Mouse (Mus musculus): ENCODE measurements around the gene Sult6b2. TPM values are rescaled to one million over a fixed set of nuclear protein-coding genes. Genes with fewer than 3 reads are reported as not detected.

Sult6b2 gene
- polyA plus RNA-seq, 1 experiment from 2014 or later = 0.09 TPM

GRCm38 (mm10) chr6:142786106-142786505 is 18.2 kb downstream of the Sult6b2 start:
- Histone ChIP-seq H3K27ac (replicated peaks in 1 of 2; ENCODE audit: control insufficient read depth in 1 of 2, insufficient read depth in 1 of 2, low read depth in 2 of 2, low read length in 2 of 2) (no peak overlapping the region), H3K4me2 (ENCODE audit: low read length) (no peak overlapping the region), H3K9me3 (ENCODE audit: control insufficient read depth, low read length) (no peaks in the 10 kb centered on the region; the same call in 1 of the 2 replicates), H3K9ac (ENCODE audit: low read length) (no peak overlapping the region), H3K27me3 (ENCODE audit: control insufficient read depth, insufficient read depth, low read length) (no peaks in the 10 kb centered on the region), H3K36me3 (ENCODE audit: control insufficient read depth, insufficient read depth, low read length) (no peaks in the 10 kb centered on the region), H3K4me1 (ENCODE audit: control insufficient read depth in 2 of 2, insufficient read depth in 2 of 2, low read length in 2 of 2) (no peaks in the 10 kb centered on the region), H3K4me3 (ENCODE audit: control insufficient read depth in 1 of 2, insufficient read depth in 1 of 2, low read depth in 1 of 2, low read length in 2 of 2) (no peak overlapping the region)
- ATAC-seq (ENCODE audit: insufficient number of reproducible peaks, insufficient read depth, low FRiP score, low read depth) = no peak
- 86% methylated on average over 21 of the region's 21 CpGs for WGBS

- Histone ChIP-seq H3K27me3 (ENCODE audit: control insufficient read depth, insufficient read depth, low read length) (no peaks in the 10 kb centered on the region), H3K9ac (ENCODE audit: low read length) (no peak overlapping the region), H3K4me1 (ENCODE audit: control insufficient read depth in 2 of 2, insufficient read depth in 2 of 2, low read length in 2 of 2) (no peaks in the 10 kb centered on the region), H3K27ac (replicated peaks in 1 of 2; ENCODE audit: control insufficient read depth in 1 of 2, insufficient read depth in 1 of 2, low read depth in 2 of 2, low read length in 2 of 2) (no peak overlapping the region), H3K9me3 (ENCODE audit: control insufficient read depth, low read length) (no peaks in the 10 kb centered on the region; the same call in 1 of the 2 replicates), H3K4me2 (ENCODE audit: low read length) (no peak overlapping the region), H3K36me3 (ENCODE audit: control insufficient read depth, insufficient read depth, low read length) (no peaks in the 10 kb centered on the region), H3K4me3 (ENCODE audit: control insufficient read depth in 1 of 2, insufficient read depth in 1 of 2, low read depth in 1 of 2, low read length in 2 of 2) (no peak overlapping the region)
- no peak for ATAC-seq (ENCODE audit: insufficient number of reproducible peaks, insufficient read depth, low FRiP score, low read depth)
- 26% methylated on average over 4 of the region's 4 CpGs for WGBS
Measured at GRCm38 (mm10) chr6:142785343-142785742, 19.0 kb downstream of the Sult6b2 start.

GRCm38 (mm10) chr6:142781286-142781685 is 23.0 kb downstream of the Sult6b2 start:
- Histone ChIP-seq H3K4me3 (ENCODE audit: control insufficient read depth in 1 of 2, insufficient read depth in 1 of 2, low read depth in 1 of 2, low read length in 2 of 2) (no peak overlapping the region), H3K36me3 (ENCODE audit: control insufficient read depth, insufficient read depth, low read length) (no peaks in the 10 kb centered on the region), H3K27ac (replicated peaks in 1 of 2; ENCODE audit: control insufficient read depth in 1 of 2, insufficient read depth in 1 of 2, low read depth in 2 of 2, low read length in 2 of 2) (no peak overlapping the region), H3K9me3 (ENCODE audit: control insufficient read depth, low read length) (no peaks in the 10 kb centered on the region), H3K9ac (ENCODE audit: low read length) (no peak overlapping the region), H3K4me2 (ENCODE audit: low read length) (no peak overlapping the region), H3K4me1 (ENCODE audit: control insufficient read depth in 2 of 2, insufficient read depth in 2 of 2, low read length in 2 of 2) (peaks cover 0 to 11% of the 10 kb centered on the region in 2 experiments; a peak in 2 of 4 replicates), H3K27me3 (ENCODE audit: control insufficient read depth, insufficient read depth, low read length) (no peaks in the 10 kb centered on the region)
- no peak for ATAC-seq (ENCODE audit: insufficient number of reproducible peaks, insufficient read depth, low FRiP score, low read depth)
- WGBS = 66% methylated on average over 7 of the region's 7 CpGs

GRCm38 (mm10) chr6:142780574-142781033 is 23.7 kb downstream of the Sult6b2 start:
- WGBS = 79% methylated on average over 4 of the region's 4 CpGs
- no peak overlapping the region for H3K4me3 ChIP-seq (ENCODE audit: control insufficient read depth in 1 of 2, insufficient read depth in 1 of 2, low read depth in 1 of 2, low read length in 2 of 2)
- H3K27ac ChIP-seq (replicated peaks in 1 of 2; ENCODE audit: control insufficient read depth in 1 of 2, insufficient read depth in 1 of 2, low read depth in 2 of 2, low read length in 2 of 2) = no peak overlapping the region
- H3K27me3 ChIP-seq (ENCODE audit: control insufficient read depth, insufficient read depth, low read length) = no peaks in the 10 kb centered on the region
- H3K4me2 ChIP-seq (ENCODE audit: low read length) = no peak overlapping the region
- peaks cover 0 to 12% of the 10 kb centered on the region in 2 experiments; a peak in 2 of 4 replicates for H3K4me1 ChIP-seq (ENCODE audit: control insufficient read depth in 2 of 2, insufficient read depth in 2 of 2, low read length in 2 of 2)
- no peak overlapping the region for H3K9ac ChIP-seq (ENCODE audit: low read length)
- no peaks in the 10 kb centered on the region for H3K9me3 ChIP-seq (ENCODE audit: control insufficient read depth, low read length)
- H3K36me3 ChIP-seq (ENCODE audit: control insufficient read depth, insufficient read depth, low read length) = 0 out of 2 replicates have a peak, but pooled peaks cover 1% of the 10 kb centered on the region
- no peak for ATAC-seq (ENCODE audit: insufficient number of reproducible peaks, insufficient read depth, low FRiP score, low read depth)

GRCm38 (mm10) chr6:142779812-142780573 is 24.3 kb downstream of the Sult6b2 start:
- no peak overlapping the region for H3K4me3 ChIP-seq (ENCODE audit: control insufficient read depth in 1 of 2, insufficient read depth in 1 of 2, low read depth in 1 of 2, low read length in 2 of 2)
- H3K9me3 ChIP-seq (ENCODE audit: control insufficient read depth, low read length) = no peaks in the 10 kb centered on the region
- H3K4me2 ChIP-seq (ENCODE audit: low read length) = no peak overlapping the region
- peaks cover 8% of the 10 kb centered on the region for H3K36me3 ChIP-seq (ENCODE audit: control insufficient read depth, insufficient read depth, low read length)
- peaks cover 0 to 12% of the 10 kb centered on the region in 2 experiments; a peak in 2 of 4 replicates for H3K4me1 ChIP-seq (ENCODE audit: control insufficient read depth in 2 of 2, insufficient read depth in 2 of 2, low read length in 2 of 2)
- H3K27me3 ChIP-seq (ENCODE audit: control insufficient read depth, insufficient read depth, low read length) = no peaks in the 10 kb centered on the region
- H3K27ac ChIP-seq (replicated peaks in 1 of 2; ENCODE audit: control insufficient read depth in 1 of 2, insufficient read depth in 1 of 2, low read depth in 2 of 2, low read length in 2 of 2) = no peak overlapping the region
- 69% methylated on average over 14 of the region's 14 CpGs for WGBS
- H3K9ac ChIP-seq (ENCODE audit: low read length) = no peak overlapping the region
- ATAC-seq (ENCODE audit: insufficient number of reproducible peaks, insufficient read depth, low FRiP score, low read depth) = no peak

- H3K4me1 ChIP-seq (ENCODE audit: control insufficient read depth in 2 of 2, insufficient read depth in 2 of 2, low read length in 2 of 2) = peaks cover 0 to 12% of the 10 kb centered on the region in 2 experiments; a peak in 2 of 4 replicates
- WGBS = 46% methylated on average over 11 of the region's 11 CpGs
- no peaks in the 10 kb centered on the region for H3K9me3 ChIP-seq (ENCODE audit: control insufficient read depth, low read length)
- no peak for ATAC-seq (ENCODE audit: insufficient number of reproducible peaks, insufficient read depth, low FRiP score, low read depth)
- H3K27ac ChIP-seq (replicated peaks in 1 of 2; ENCODE audit: control insufficient read depth in 1 of 2, insufficient read depth in 1 of 2, low read depth in 2 of 2, low read length in 2 of 2) = no peak overlapping the region
- H3K9ac ChIP-seq (ENCODE audit: low read length) = no peak overlapping the region
- H3K36me3 ChIP-seq (ENCODE audit: control insufficient read depth, insufficient read depth, low read length) = peaks cover 15% of the 10 kb centered on the region
- no peak overlapping the region for H3K4me2 ChIP-seq (ENCODE audit: low read length)
- no peak overlapping the region for H3K4me3 ChIP-seq (ENCODE audit: control insufficient read depth in 1 of 2, insufficient read depth in 1 of 2, low read depth in 1 of 2, low read length in 2 of 2)
- no peaks in the 10 kb centered on the region for H3K27me3 ChIP-seq (ENCODE audit: control insufficient read depth, insufficient read depth, low read length)
Measured at GRCm38 (mm10) chr6:142779045-142779811, 25.1 kb downstream of the Sult6b2 start.

GRCm38 (mm10) chr6:142776935-142777334 is 27.4 kb downstream of the Sult6b2 start:
- Histone ChIP-seq H3K4me1 (ENCODE audit: control insufficient read depth in 2 of 2, insufficient read depth in 2 of 2, low read length in 2 of 2) (peaks cover 0 to 12% of the 10 kb centered on the region in 2 experiments; a peak in 2 of 4 replicates), H3K4me2 (ENCODE audit: low read length) (no peak overlapping the region), H3K9ac (ENCODE audit: low read length) (no peak overlapping the region), H3K27me3 (ENCODE audit: control insufficient read depth, insufficient read depth, low read length) (no peaks in the 10 kb centered on the region), H3K27ac (replicated peaks in 1 of 2; ENCODE audit: control insufficient read depth in 1 of 2, insufficient read depth in 1 of 2, low read depth in 2 of 2, low read length in 2 of 2) (no peak overlapping the region), H3K36me3 (ENCODE audit: control insufficient read depth, insufficient read depth, low read length) (peaks cover 38% of the 10 kb centered on the region), H3K4me3 (ENCODE audit: control insufficient read depth in 1 of 2, insufficient read depth in 1 of 2, low read depth in 1 of 2, low read length in 2 of 2) (no peak overlapping the region), H3K9me3 (ENCODE audit: control insufficient read depth, low read length) (no peaks in the 10 kb centered on the region)
- WGBS = 19% methylated on average over 4 of the region's 4 CpGs
- ATAC-seq (ENCODE audit: insufficient number of reproducible peaks, insufficient read depth, low FRiP score, low read depth) = no peak

Measured in heart, embryonic 14.5 days (tissue).